Mouse (Mus musculus) right cerebral cortex, adult 18-20 months (tissue): ENCODE results near the gene Scml4.

ENCODE experiments used
- DNase-seq: peaks from one replicate; pipeline ENCODE4 v3.0.0; 2022; ENCODE audit warnings: mixed read lengths

Scml4 gene

DNA sequence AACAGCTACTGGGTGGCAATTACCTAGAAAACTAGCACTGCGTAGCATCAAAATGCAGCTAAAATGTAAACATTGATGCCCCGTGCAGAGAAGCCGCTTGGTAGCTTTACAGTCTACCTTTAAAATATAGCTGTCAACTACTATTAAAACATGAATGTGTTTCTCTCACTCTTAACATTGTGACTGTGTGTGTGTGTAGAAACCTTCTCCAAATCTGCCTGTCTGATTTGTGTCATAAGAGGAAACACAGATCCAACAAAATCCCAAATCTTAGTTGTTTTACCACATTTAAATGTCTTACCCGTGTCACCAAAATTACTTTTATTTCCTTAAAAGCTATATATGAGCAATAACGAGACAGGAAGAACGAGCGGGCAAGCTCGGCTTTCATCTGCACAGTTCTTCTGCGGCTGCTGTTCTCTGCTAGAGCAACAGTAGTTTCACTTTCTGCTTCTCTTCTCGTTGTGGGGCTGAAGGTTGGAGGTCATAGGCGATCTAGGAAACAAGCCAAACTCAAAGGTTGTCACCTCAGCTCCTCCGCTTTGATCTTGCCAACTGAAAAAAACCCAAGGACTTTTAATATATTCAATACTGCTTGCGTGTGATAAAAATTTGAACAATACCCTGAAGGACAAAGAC, 2.1 kb downstream of the Scml4 start:
- DNase-seq: no peak

GRCm38 (mm10) chr10:42862806-42863205, 2.6 kb downstream of the Scml4 start:
- no peak for DNase-seq

DNA sequence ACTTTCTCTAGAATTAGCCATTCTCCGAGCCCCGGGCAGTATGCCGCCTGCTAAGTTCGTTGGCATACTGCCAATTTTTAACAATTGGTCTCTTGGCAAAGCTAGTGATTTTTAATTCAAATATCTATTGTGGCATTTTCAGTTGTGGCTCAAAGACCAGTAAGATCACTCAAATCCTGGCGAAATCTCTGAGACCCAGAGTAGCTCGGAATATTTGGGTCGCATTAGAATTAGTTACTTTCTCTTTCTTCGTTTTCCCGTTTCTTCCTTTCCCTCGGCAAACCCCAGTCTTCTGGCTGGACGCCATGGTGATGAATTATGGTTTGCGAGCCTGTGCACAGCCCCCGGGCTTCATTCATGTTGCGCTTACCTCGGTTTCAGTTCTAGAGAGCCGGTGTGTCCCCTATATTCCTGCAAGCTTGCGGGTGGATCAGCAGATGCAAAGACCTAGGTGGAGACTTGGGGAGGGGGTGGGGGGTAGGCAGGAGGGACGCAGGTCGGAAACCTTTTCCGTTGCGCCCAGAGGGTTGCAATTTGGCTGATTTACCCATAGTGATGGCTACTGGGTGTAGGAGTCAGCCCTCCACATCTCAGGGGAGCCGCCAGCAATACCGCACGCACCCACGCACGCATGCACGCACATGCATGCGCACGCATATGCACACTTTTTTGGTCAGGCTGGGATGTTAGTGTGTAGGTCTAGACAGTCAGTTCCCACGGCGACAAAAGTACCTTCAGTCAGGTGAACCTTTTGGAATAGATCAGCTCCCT, 3.6 kb downstream of the Scml4 start:
- DNase-seq: peak; percentile 74

DNA sequence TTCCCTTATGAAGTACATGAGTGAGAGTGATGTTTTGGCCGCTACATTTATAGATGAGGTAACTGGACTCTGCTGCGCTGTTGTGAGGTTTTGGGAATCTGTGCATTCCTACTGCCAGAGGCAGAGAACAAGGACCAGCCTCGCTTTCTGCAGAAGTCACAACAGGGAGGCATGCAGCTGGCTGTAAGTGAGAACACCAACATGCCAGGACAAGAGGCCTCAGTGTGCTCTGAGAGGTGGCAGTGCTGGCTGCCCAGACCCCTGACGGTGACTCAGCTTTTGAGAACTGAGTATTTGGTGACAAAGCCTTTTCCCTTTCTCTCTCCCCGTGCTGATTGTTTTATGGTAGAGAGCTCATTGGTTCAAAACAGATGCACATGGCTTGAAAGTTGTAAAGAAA, 4.5 kb downstream of the Scml4 start:
- DNase-seq: no peak

GRCm38 (mm10) chr10:42868416-42868815, 8.2 kb downstream of the Scml4 start:
- no peak for DNase-seq

DNA sequence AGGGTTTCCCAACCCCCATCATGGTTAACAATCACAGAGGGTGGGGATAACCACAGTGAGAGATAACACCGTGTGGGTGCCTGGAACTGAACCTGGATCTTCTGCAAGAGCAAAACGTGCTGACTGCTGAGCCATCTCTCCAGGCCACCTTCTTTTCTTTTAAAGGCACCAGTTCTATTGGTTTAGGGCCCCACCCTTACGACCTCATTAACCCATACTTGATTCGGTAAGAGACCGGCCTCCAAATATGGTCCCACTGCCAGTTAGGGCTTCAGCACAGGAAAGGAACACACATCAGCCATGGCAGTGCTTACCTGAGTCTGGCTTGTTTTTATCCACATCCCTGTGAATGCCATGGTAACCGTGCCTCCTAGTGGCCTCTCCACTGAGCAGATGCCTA, 9.3 kb downstream of the Scml4 start:
- DNase-seq: no peak

GRCm38 (mm10) chr10:42872269-42873010, 12.3 kb downstream of the Scml4 start:
- no peak for DNase-seq

DNA sequence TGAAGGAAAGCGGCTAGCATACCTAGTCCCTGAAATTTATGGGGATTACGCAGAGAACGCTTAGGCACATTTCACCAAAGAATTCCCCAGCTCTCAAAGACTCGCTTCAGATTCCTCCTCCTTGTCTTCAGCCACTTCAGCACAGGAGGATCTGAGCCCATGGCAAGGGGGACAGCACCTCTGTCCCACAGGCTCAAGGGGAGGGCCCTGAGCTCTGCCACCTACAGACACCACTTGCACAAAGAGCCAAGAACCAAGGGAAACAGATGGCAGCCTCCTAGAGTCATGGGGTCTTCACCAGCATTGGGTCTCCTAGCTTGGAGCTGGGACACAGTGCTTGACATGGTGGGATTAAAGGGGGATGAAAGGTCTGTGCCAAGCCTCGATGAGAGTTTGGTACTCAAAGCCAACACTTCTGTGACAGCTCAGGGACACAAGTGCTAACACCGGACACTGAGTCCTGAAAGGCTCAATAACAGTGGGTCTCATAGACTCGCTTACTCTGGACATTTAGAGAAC, 13.0 kb downstream of the Scml4 start:
- no peak for DNase-seq

DNA sequence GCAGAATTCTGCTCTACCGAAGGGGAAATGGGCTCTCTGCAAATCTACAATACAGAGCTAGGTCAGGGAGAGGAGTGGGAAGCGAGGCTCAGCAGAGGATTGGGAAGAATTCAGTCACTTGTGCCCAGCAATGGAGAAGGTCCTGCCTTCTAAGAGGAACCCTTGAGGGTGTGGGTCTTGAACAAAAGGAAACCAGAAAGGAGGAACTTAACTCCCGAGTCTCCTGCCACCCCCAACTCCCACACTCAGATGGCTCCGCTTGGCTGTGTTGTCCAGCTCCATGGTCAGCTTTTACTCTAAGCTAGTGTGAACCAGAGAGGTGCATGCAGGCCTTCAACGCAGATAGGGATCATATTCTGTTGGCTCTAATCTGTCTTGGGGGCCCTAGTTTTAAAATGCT, 16.0 kb downstream of the Scml4 start:
- no peak for DNase-seq

- DNase-seq: no peak
Measured at GRCm38 (mm10) chr10:42879269-42879681, 19.1 kb downstream of the Scml4 start.

DNA sequence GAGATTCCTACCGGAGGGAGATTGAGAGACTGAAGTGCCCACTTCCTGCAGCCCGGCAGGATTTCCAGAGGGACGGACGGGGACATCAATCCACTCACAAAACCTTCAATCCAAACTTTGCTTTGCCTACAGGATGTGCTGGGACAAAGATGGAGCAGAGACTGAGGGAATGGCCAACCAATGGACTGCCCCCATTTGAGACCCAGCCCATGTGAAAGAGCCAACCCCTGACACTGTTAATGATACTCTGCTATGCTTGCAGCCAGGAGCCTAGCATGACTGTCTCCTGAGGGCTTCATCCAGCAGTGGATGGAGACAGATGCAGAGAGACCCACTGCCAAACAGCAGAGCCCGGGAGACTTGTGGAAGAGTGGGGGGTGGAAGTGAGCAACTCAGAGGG, 19.5 kb downstream of the Scml4 start:
- no peak for DNase-seq

DNA sequence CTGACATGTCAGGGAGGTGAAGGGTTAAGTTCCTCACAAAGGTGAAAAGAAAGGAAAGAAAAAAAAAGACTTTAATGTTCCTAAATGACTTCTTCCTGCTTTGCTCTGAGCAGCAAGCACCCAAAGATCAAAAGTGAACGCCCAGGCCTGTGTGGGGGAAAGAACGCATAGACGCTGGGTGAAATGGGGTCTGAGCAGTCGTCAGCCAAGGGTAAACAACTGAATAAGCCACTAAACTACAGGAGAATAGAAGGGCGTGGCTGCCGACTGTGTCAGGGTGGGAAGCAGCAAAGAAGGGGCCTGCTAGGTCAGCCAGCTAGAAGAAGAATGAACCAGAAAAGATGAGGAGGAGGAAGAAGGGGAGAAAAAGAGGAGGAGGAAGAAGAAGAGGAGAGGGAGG, 26.9 kb downstream of the Scml4 start:
- DNase-seq: no peak

- no peak for DNase-seq
Measured at GRCm38 (mm10) chr10:42888241-42888640, 28.1 kb downstream of the Scml4 start.

GRCm38 (mm10) chr10:42890365-42890764, 30.2 kb downstream of the Scml4 start:
- DNase-seq: no peak

- DNase-seq: no peak
Measured at GRCm38 (mm10) chr10:42892250-42892649, 32.1 kb downstream of the Scml4 start.

- DNase-seq: no peak
Measured at GRCm38 (mm10) chr10:42892987-42893386, 32.8 kb downstream of the Scml4 start.

GRCm38 (mm10) chr10:42893857-42894256, 33.7 kb downstream of the Scml4 start:
- DNase-seq: no peak

DNA sequence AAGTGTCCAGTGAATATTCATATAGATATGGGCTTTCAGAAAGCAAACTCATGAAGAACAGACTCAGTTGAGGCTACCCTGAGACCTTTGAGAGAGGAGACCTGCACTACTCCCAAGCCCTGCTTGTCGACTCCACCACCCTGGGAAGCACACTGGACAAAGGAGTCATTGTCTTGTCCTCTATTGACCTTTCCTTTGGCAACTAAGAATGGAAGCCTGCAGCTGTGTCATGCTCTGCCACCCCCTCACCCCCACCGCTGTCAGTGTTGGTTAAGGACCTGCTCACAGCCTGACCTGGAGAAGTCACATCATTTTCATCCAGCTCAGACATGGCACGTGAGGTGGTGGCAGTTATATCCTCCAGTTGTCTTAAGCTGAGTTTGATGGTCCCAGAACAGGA, 34.1 kb downstream of the Scml4 start:
- DNase-seq: no peak

DNA sequence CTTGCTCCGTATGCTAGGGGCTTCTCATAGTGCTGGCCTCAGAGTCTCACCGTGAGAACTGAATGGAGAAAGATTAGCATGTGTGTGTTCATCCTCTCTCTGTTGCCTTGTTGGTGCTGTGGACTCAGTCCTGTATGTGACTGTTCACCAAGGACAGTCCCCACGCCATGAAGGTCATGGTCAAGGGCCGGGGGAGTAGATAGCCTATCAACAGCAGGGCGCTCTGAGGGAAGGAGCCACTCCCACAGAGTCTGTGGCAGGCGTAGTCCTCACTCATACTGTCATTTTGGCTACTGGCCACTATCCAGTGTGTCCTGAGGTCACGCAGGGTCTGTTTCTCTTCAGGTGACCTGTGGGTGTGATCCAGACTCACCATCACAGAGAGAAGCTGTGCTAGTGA, 34.5 kb downstream of the Scml4 start:
- DNase-seq: no peak

GRCm38 (mm10) chr10:42896621-42897020, 36.5 kb downstream of the Scml4 start:
- DNase-seq: no peak

DNA sequence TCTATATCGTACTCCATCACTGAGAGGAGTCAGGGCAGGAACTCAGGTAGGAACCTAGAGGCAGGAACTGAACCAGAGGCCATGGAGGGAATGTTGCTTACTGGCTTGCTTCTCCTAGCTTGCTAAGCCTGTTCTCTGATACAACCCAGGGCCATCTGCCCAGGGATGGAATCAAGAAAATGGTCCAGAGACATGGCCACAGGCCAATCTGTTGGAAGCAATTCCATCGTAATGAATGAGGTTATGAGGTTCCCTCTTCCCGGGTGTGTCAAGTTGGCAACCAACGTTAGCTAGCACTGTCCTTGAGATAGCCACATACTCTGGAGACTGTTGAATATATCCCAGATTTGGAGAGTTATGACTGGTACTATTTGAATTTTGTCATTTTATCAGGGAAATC, 37.0 kb downstream of the Scml4 start:
- no peak for DNase-seq

- DNase-seq: no peak
Measured at GRCm38 (mm10) chr10:42897632-42898031, 37.5 kb downstream of the Scml4 start.

- DNase-seq: no peak
Measured at GRCm38 (mm10) chr10:42901361-42901760, 41.2 kb downstream of the Scml4 start.

- no peak for DNase-seq
Measured at GRCm38 (mm10) chr10:42903054-42903453, 42.9 kb downstream of the Scml4 start.
